8 mouse cellular contexts compared by ENCODE assay signal in the genomic region with DNA sequence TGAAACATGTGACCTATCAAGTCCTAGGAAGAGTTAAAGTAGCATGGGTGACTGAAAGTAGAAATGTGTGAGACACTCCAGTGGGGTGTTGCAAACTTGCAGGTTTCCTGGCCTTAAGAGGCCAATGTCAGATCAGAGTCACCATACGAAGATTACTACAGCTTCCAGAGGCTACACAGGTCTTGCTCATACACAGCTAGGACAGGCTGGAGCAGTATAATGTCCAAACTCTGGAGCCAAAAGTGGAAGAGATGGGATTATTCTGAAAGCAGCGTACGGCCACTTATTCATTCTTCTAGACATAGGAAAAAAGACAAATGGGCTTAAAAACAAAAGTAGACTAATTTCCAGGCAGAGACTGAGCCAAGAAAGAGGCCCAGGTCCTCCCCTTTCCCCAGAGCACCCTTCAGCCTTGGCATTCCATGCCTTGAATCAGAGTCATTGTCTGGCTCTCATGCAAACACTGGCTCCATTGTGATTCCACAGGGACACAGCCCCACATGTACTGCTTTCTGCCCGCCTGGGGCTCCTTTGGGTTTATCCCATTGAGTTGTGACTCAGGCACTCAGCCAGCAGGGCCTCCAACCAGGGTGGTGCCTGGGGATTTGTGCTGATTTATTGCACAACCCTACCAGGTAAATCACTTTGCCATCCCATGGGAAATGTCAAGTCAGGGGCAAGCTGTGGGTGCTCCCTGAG.
DNase-seq lines count a peak whose midpoint lies in the region; ATAC-seq lines count a peak whose summit lies in the region.

No protein-coding gene starts in this region.

- no peak overlapping the region for H3K4me2 ChIP-seq in hindbrain, embryonic 15.5 days

- H3K9me3 ChIP-seq in hindbrain, embryonic 15.5 days = no peaks in the 10 kb centered on the region

- intact Hi-C loops in left cerebral cortex, postnatal 14 days (cut with DNase I) = no loop called here

- peak overlapping the region; percentile 55 for H3K27ac ChIP-seq in hindbrain, embryonic 15.5 days (replicated peaks)

- no peak overlapping the region for H3K9ac ChIP-seq in hindbrain, embryonic 15.5 days

- peak; percentile 15 to 42 for DNase-seq in left cerebral cortex, adult 9 months (ENCODE audit: low spot score in 2 of 2)
- DNase-seq in left cerebral cortex, postnatal 14 days (ENCODE audit: low spot score in 2 of 2) = no peak
- DNase-seq in embryo, embryonic 11 days = peak; percentile 48
- DNase-seq in mesoderm, embryonic 11.5 days (ENCODE audit: low read depth, low spot score) = peak; percentile 65
- peak; percentile 74 for DNase-seq in testis, postnatal 10 days (ENCODE audit: low spot score)
- no peak for DNase-seq in yolk sac, embryonic 10.5 days (ENCODE audit: low spot score)
- no peak for DNase-seq in urinary bladder, adult 2 months (ENCODE audit: low spot score)

- H3K4me1 ChIP-seq in hindbrain, embryonic 15.5 days (replicated peaks) = no peaks in the 10 kb centered on the region

- 31% methylated on average over 4 of the region's 4 CpGs for WGBS in hindbrain, embryonic 15.5 days

- H3K36me3 ChIP-seq in hindbrain, embryonic 15.5 days = no peaks in the 10 kb centered on the region

- H3K4me3 ChIP-seq in hindbrain, embryonic 15.5 days = no peak overlapping the region

- H3K27me3 ChIP-seq in hindbrain, embryonic 15.5 days = no peaks in the 10 kb centered on the region

- peak; percentile 83; the same call in 1 of the 2 replicates for ATAC-seq in hindbrain, embryonic 15.5 days (ENCODE audit: low FRiP score, low read depth)

Comparison
In these comparisons a context has a peak if more than half of its experiments do, and no peak if none do; other contexts are left out.
1. DNase-seq: peak in left cerebral cortex, adult 9 months (2 of 2), embryo, embryonic 11 days (single experiment), mesoderm, embryonic 11.5 days (single experiment) and testis, postnatal 10 days (single experiment); none in left cerebral cortex, postnatal 14 days (0 of 2), yolk sac, embryonic 10.5 days (single experiment) and urinary bladder, adult 2 months (single experiment).